ENCODE assay signal across 11 mouse cellular contexts in the genomic region with DNA sequence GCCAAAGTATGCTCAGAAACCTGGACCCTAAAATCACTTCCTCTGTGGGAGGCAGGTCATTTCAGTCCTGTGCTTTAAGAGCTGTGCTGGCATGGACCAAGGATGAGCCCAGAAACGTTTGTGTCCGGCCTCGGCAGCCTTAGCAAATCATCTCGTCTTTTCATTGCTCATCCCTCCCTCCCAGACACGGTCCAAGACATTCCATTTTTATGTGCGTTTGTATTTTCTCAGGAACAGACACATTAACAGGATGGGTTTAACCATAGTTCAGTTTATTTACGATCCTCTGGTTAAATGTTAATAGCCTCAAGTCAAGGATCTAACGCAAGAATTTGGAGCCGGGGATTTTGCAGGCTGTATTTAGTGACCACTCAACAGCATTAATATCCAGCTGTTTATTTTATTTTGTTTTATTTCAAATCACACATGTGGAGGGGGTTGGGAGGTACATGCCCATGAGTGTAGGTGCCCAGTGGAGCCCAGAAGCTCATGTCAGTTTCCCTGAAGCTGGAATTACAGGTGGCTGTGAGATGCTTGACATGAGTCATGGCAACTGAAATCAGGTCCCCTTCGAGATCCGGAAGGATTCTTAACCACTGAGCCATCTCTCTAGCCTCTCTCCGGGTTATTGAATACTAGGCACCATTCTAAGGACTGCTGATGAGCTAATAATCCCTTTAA.
A peak's percentile ranks its signal among the peaks of the same experiment; 100 is the strongest.
DNase-seq lines count a peak whose midpoint lies in the region; ATAC-seq and TF ChIP-seq lines count a peak whose summit lies in the region.
"Had no signal": no experiment of that assay in that cellular context is flagged by ENCODE, and none has a peak within 500 bp of the region (broad histone marks: within the 10 kb centered on the region; RNA-seq: fewer than 3 reads in every experiment).

No protein-coding gene starts in this region.

- H3K9me3 ChIP-seq in neural tube, embryonic 13.5 days: no peaks in the 10 kb centered on the region
- H3K9me3 ChIP-seq: hindbrain, embryonic 12.5 days; midbrain, embryonic 12.5 days had no signal

- no peaks in the 10 kb centered on the region for H3K36me3 ChIP-seq in neural tube, embryonic 13.5 days
- H3K36me3 ChIP-seq: hindbrain, embryonic 12.5 days; midbrain, embryonic 12.5 days had no signal

- DNase-seq in cerebellum, adult 2 months: no peak
- no peak for DNase-seq in cerebellum, adult 11 months
- DNase-seq in neural tube, embryonic 10.5 days (ENCODE audit: extremely low spot score, low spot score): no peak
- DNase-seq in kidney, postnatal 25 days: peak; percentile 64 to 78
- peak; percentile 14 for DNase-seq in testis, postnatal 14 days (ENCODE audit: low spot score)
- DNase-seq in cerebellum, adult 11-12 months: no peak
- no peak for DNase-seq in urinary bladder, adult 2 months (ENCODE audit: low spot score)
- DNase-seq: left cerebral cortex, postnatal 4 days had no signal

- H3K9ac ChIP-seq in neural tube, embryonic 13.5 days: no peak overlapping the region
- H3K9ac ChIP-seq: hindbrain, embryonic 12.5 days; midbrain, embryonic 12.5 days had no signal

- TF ChIP-seq POLR2A in cerebellum, adult 2 months (IDR thresholded peaks at IDR 0.05; ENCODE audit: borderline replicate concordance, insufficient read depth, low read length): no peak

- 62% methylated on average over 12 of the region's 12 CpGs for WGBS in cerebellum, adult 2 months
- 39% methylated on average over 12 of the region's 12 CpGs for WGBS in neural tube, embryonic 13.5 days

- TF ChIP-seq CTCF in cerebellum, adult 2 months (IDR thresholded peaks at IDR 0.05; ENCODE audit: borderline replicate concordance, insufficient read depth, low read depth, low read length): no peak

- no peak overlapping the region for H3K27ac ChIP-seq in cerebellum, adult 2 months (ENCODE audit: insufficient read depth, low read length)
- H3K27ac ChIP-seq in neural tube, embryonic 13.5 days (replicated peaks): peak overlapping the region; percentile 9; the same call in 1 of the 2 replicates
- H3K27ac ChIP-seq: hindbrain, embryonic 12.5 days; midbrain, embryonic 12.5 days had no signal

- no peak overlapping the region for H3K4me2 ChIP-seq in neural tube, embryonic 13.5 days
- H3K4me2 ChIP-seq: hindbrain, embryonic 12.5 days; midbrain, embryonic 12.5 days had no signal

- ATAC-seq in neural tube, embryonic 13.5 days (ENCODE audit: low read depth): 0 out of 2 replicates have a peak, but pooled peaks have one; percentile 32

- no peaks in the 10 kb centered on the region for H3K27me3 ChIP-seq in cerebellum, adult 2 months (ENCODE audit: control insufficient read depth, insufficient read depth, low read length)
- H3K27me3 ChIP-seq in neural tube, embryonic 13.5 days: 0 out of 2 replicates have a peak, but pooled peaks cover 3% of the 10 kb centered on the region
- H3K27me3 ChIP-seq: hindbrain, embryonic 12.5 days; midbrain, embryonic 12.5 days had no signal

- peak overlapping the region; percentile 15 for H3K4me3 ChIP-seq in cerebellum, adult 2 months (replicated peaks; ENCODE audit: insufficient read depth, low read depth, low read length)
- no peak overlapping the region for H3K4me3 ChIP-seq in neural tube, embryonic 13.5 days
- H3K4me3 ChIP-seq: hindbrain, embryonic 12.5 days; midbrain, embryonic 12.5 days had no signal

- peaks cover 4% of the 10 kb centered on the region for H3K4me1 ChIP-seq in cerebellum, adult 2 months (ENCODE audit: control insufficient read depth, insufficient read depth, low read length)
- H3K4me1 ChIP-seq in neural tube, embryonic 13.5 days (replicated peaks): peaks cover 29% of the 10 kb centered on the region

Comparison
In these comparisons a context has a peak if more than half of its experiments do, and no peak if none do; other contexts are left out.
1. DNase-seq: peak in kidney, postnatal 25 days (2 of 2) and testis, postnatal 14 days (single experiment); none in cerebellum, adult 2 months (0 of 2), cerebellum, adult 11 months (single experiment), neural tube, embryonic 10.5 days (single experiment), cerebellum, adult 11-12 months (single experiment) and urinary bladder, adult 2 months (single experiment).